Comparison of ENCODE assay signal across 8 mouse cellular contexts in genomic region chr16:52453971-52454514, GRCm38 (mm10). TPM values are rescaled to one million over a fixed set of nuclear protein-coding genes. Genes with fewer than 3 reads are reported as not detected.
DNase-seq lines count a peak whose midpoint lies in the region; ATAC-seq and TF ChIP-seq lines count a peak whose summit lies in the region.

Gene Alcam, minus strand, starts transcription at chr16:52454074.

- TF ChIP-seq POLR2A in thymus, adult 2 months (IDR thresholded peaks at IDR 0.05; ENCODE audit: control insufficient read depth, extremely low read depth, insufficient read depth, low read length, poor library complexity), result no peak

- peak; percentile 21 for DNase-seq in thymus, adult 2 months
- no peak for DNase-seq in thymus, adult 18-20 months
- peak; percentile 58 for DNase-seq in embryo, embryonic 11 days
- DNase-seq in kidney, postnatal 14 days, result peak; percentile 59
- DNase-seq in liver, embryonic 13.5 days, result no peak
- DNase-seq in neural tube, embryonic 10.5 days (ENCODE audit: extremely low spot score, low spot score), result peak; percentile 52
- peak; percentile 34 for DNase-seq in thymus, postnatal 14 days

- H3K4me2 ChIP-seq in heart, embryonic 12.5 days, result peak within 1 kb of the TSS; percentile 75
- H3K4me2 ChIP-seq in liver, embryonic 13.5 days, result peak within 1 kb of the TSS; percentile 68

- H3K4me3 ChIP-seq in thymus, adult 2 months (ENCODE audit: control insufficient read depth, insufficient read depth, low read length), result peak within 1 kb of the TSS; percentile 36
- peak within 1 kb of the TSS; percentile 68 for H3K4me3 ChIP-seq in heart, embryonic 12.5 days
- peak within 1 kb of the TSS; percentile 60 for H3K4me3 ChIP-seq in liver, embryonic 13.5 days (replicated peaks)

- H3K9me3 ChIP-seq in heart, embryonic 12.5 days (replicated peaks), result no peaks in the 10 kb centered on the region
- H3K9me3 ChIP-seq in liver, embryonic 13.5 days (replicated peaks), result no peaks in the 10 kb centered on the region

- H3K36me3 ChIP-seq in thymus, adult 2 months (ENCODE audit: control insufficient read depth, insufficient read depth, low read length), result no peaks in the 10 kb centered on the region
- H3K36me3 ChIP-seq in heart, embryonic 12.5 days, result no peaks in the 10 kb centered on the region
- H3K36me3 ChIP-seq in liver, embryonic 13.5 days, result no peaks in the 10 kb centered on the region

- H3K4me1 ChIP-seq in thymus, adult 2 months (replicated peaks; ENCODE audit: control insufficient read depth, insufficient read depth, low read length), result peaks cover 33% of the 10 kb centered on the region
- 0 out of 2 replicates have a peak, but pooled peaks cover 2% of the 10 kb centered on the region for H3K4me1 ChIP-seq in heart, embryonic 12.5 days (replicated peaks)
- H3K4me1 ChIP-seq in liver, embryonic 13.5 days (replicated peaks), result 0 out of 2 replicates have a peak, but pooled peaks cover 4% of the 10 kb centered on the region

- 3% methylated on average over 14 of the region's 14 CpGs for WGBS in thymus, adult 2 months
- under 1% methylated on average over 14 of the region's 14 CpGs for WGBS in heart, embryonic 12.5 days
- 2% methylated on average over 14 of the region's 14 CpGs for WGBS in liver, embryonic 13.5 days (ENCODE audit: insufficient replicate concordance)

- no peak for ATAC-seq in heart, embryonic 12.5 days (ENCODE audit: insufficient number of reproducible peaks, low FRiP score)
- no peak for ATAC-seq in liver, embryonic 13.5 days (ENCODE audit: low read depth)

- H3K27me3 ChIP-seq in thymus, adult 2 months (ENCODE audit: control insufficient read depth, insufficient read depth, low read length), result peaks cover 17% of the 10 kb centered on the region; the same call in 1 of the 2 replicates
- no peaks in the 10 kb centered on the region for H3K27me3 ChIP-seq in heart, embryonic 12.5 days (replicated peaks)
- H3K27me3 ChIP-seq in liver, embryonic 13.5 days, result peaks cover 53% of the 10 kb centered on the region

- TF ChIP-seq CTCF in thymus, adult 2 months (IDR thresholded peaks at IDR 0.05; ENCODE audit: borderline replicate concordance, control insufficient read depth, extremely low read depth, insufficient read depth, low read length, poor library complexity), result no peak

- peak within 1 kb of the TSS; percentile 74 for H3K9ac ChIP-seq in heart, embryonic 12.5 days
- no peak within 1 kb of the TSS for H3K9ac ChIP-seq in liver, embryonic 13.5 days

- no peak within 1 kb of the TSS for H3K27ac ChIP-seq in thymus, adult 2 months (ENCODE audit: control insufficient read depth, insufficient read depth, low read length)
- peak within 1 kb of the TSS; percentile 62; the same call in 1 of the 2 replicates for H3K27ac ChIP-seq in heart, embryonic 12.5 days (ENCODE audit: poor library complexity, severe bottlenecking)
- H3K27ac ChIP-seq in liver, embryonic 13.5 days, result no peak within 1 kb of the TSS

RNA-seq across cellular contexts. Expression of gene Alcam, which starts in this region (rescaled TPM):
- polyA plus RNA-seq in thymus, adult 2 months (2012; rRNA removed), result 7.3 and 7.7 TPM in 2 replicates
- 13.8 and 15.3 TPM in 2 replicates for polyA plus RNA-seq in heart, embryonic 12.5 days (2016; fragmentation: Nextera tagmentation; extraction: Ambion mirVana)
- polyA plus RNA-seq in liver, embryonic 13.5 days (2015; fragmentation: Nextera tagmentation; extraction: Ambion mirVana), result 6.6 and 7.3 TPM in 2 replicates

Comparison
In these comparisons a context has a peak if more than half of its experiments do, and no peak if none do; other contexts are left out.
1. DNase-seq: peak in thymus, adult 2 months (single experiment), embryo, embryonic 11 days (single experiment), kidney, postnatal 14 days (single experiment), neural tube, embryonic 10.5 days (single experiment) and thymus, postnatal 14 days (single experiment); none in thymus, adult 18-20 months (0 of 2) and liver, embryonic 13.5 days (single experiment).
2. Peak in every context shown above with its lines, with median percentiles within 50 percentile points of each other: H3K4me3 ChIP-seq.